Mouse (Mus musculus): ENCODE measurements around the gene Snx27.
A peak's percentile ranks its signal among the peaks of the same experiment; 100 is the strongest.

GRCm38 (mm10) chr3:94533968-94534367 is 48.5 kb downstream of the Snx27 start:
- TF ChIP-seq CHD2 (IDR thresholded peaks at IDR 0.05; ENCODE audit: low read length), result no peak
- TF ChIP-seq CTCF (IDR thresholded peaks at IDR 0.05 in 2 of 3, conservative IDR thresholded peaks at IDR 0.05 in 1 of 3; ENCODE audit: control insufficient read depth in 1 of 3, insufficient read depth in 1 of 3, low read depth in 2 of 3, low read length in 3 of 3, poor library complexity in 1 of 3, severe bottlenecking in 1 of 3), result peak; percentile 57 to 80 (median 61)
- TF ChIP-seq SIN3A (IDR thresholded peaks at IDR 0.05; ENCODE audit: low read length), result no peak
- TF ChIP-seq RCOR1 (IDR thresholded peaks at IDR 0.05; ENCODE audit: low read depth, low read length), result no peak
- no peak for TF ChIP-seq EP300 (IDR thresholded peaks at IDR 0.05; ENCODE audit: low read depth in 1 of 2, low read length in 2 of 2)
- no peak for TF ChIP-seq TCF12 (IDR thresholded peaks at IDR 0.05; ENCODE audit: low read depth, low read length)
- TF ChIP-seq HCFC1 (IDR thresholded peaks at IDR 0.05; ENCODE audit: low read depth, low read length), result no peak
- TF ChIP-seq NELFE (IDR thresholded peaks at IDR 0.05; ENCODE audit: low read depth, low read length), result no peak
- 0 out of 2 replicates have a peak, but pooled peaks have one; percentile 19 for TF ChIP-seq MYC (IDR thresholded peaks at IDR 0.05; ENCODE audit: low read depth, low read length)

Measured in MEL (cell line).